Mouse (Mus musculus) ES-E14 (cell line): Measurements from ENCODE around the gene Miox.

ENCODE experiments used
- CHD2 ChIP-seq: IDR thresholded peaks from 2 replicates; pipeline ENCODE4 v1.6.1; 2014; ENCODE audit warnings: mild to moderate bottlenecking, low read depth, low read length, inconsistent platforms
- HCFC1 ChIP-seq: IDR thresholded peaks from 2 replicates; pipeline ENCODE4 v1.6.1; 2012; ENCODE audit warnings: low read length, inconsistent platforms, borderline replicate concordance; ENCODE audit not compliant: insufficient read depth
- MAFK ChIP-seq: IDR thresholded peaks from 2 replicates; pipeline ENCODE4 v1.6.1; 2014; ENCODE audit warnings: mild to moderate bottlenecking, low read depth, low read length, inconsistent platforms; ENCODE audit not compliant: insufficient read depth
- ZC3H11A ChIP-seq: IDR thresholded peaks from 2 replicates; pipeline ENCODE4 v1.6.1; 2012; ENCODE audit warnings: low read depth, mild to moderate bottlenecking, inconsistent platforms, low read length, borderline replicate concordance
- ZNF384 ChIP-seq: IDR thresholded peaks from 2 replicates; pipeline ENCODE4 v1.6.1; 2012; ENCODE audit warnings: low read depth, low read length, inconsistent platforms

DNA sequence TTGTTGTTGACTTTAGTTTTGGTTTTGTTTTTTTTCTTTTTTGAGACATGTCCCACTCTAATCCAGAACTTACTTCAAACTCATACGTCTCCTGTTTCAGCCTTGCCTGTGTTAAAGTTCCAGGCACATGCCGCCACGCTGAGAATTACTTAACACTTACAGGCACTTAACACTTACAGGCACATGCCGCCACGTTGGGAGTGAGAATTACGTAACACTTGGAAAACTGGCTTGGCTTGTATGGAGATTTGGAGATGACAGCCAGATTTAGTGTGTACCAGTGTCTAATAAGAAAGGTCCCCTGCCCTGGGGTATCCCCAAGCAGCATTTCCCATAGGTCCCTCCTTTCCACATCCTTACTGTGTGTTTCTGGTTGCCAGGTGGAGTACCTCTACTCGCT lies 28.9 kb downstream of the Miox start:
- TF ChIP-seq ZC3H11A (no peak), MAFK (no peak), HCFC1 (no peak), CHD2 (no peak), ZNF384 (no peak)
